Mouse (Mus musculus) embryonic facial prominence, embryonic 12.5 days (tissue): ENCODE data around the gene Kif5c. TPM values are rescaled to one million over a fixed set of nuclear protein-coding genes. Genes with fewer than 3 reads are reported as not detected.

ENCODE experiments used
- ATAC-seq: fragments of 200-750 bp; cut with Nextera tagmentation; 2 replicates; pipeline ENCODE4 v1.8.0; 2017; ENCODE audit not compliant: insufficient number of reproducible peaks, insufficient read depth, low FRiP score, low TSS enrichment
- H3K27ac ChIP-seq: fragments of 300-500 bp; sonication (generic); 2 replicates; pipeline ENCODE4 v1.5.1; 2016; ENCODE audit warnings: mild to moderate bottlenecking
- H3K27me3 ChIP-seq: fragments of 300-500 bp; sonication (generic); 2 replicates; pipeline ENCODE4 v1.6.1; 2016; ENCODE audit warnings: mild to moderate bottlenecking, moderate library complexity
- H3K36me3 ChIP-seq: fragments of 300-500 bp; sonication (generic); 2 replicates; pipeline ENCODE4 v1.6.1; 2016; ENCODE audit warnings: mild to moderate bottlenecking
- H3K4me1 ChIP-seq: fragments of 300-500 bp; sonication (generic); 2 replicates; pipeline ENCODE4 v1.6.1; 2016
- H3K4me2 ChIP-seq: fragments of 300-500 bp; sonication (generic); replicated peaks from 2 replicates; pipeline ENCODE4 v1.6.1; 2016; ENCODE audit warnings: mild to moderate bottlenecking, moderate library complexity
- H3K4me3 ChIP-seq: fragments of 300-500 bp; sonication (generic); 2 replicates; pipeline ENCODE4 v1.5.1; 2016; ENCODE audit warnings: mild to moderate bottlenecking
- H3K9ac ChIP-seq: fragments of 300-500 bp; sonication (generic); 2 replicates; pipeline ENCODE4 v1.6.1; 2016; ENCODE audit warnings: mild to moderate bottlenecking, moderate library complexity
- H3K9me3 ChIP-seq: fragments of 300-500 bp; sonication (generic); 2 replicates; pipeline ENCODE4 v1.6.1; 2016; ENCODE audit warnings: mild to moderate bottlenecking, moderate library complexity
- WGBS: fragments of 180-500 bp; shearing (Covaris S2); methylation state at CpG from one replicate; pipeline ENCODE4 v1.1.7; 2016; 5-methylcytosine and 5-hydroxymethylcytosine counted together
- polyA plus RNA-seq: library from polyadenylated mRNA; unstranded; fragments of >200 nt; fragmentation: Nextera tagmentation; extraction: Ambion mirVana; gene quantifications from 2 replicates; pipeline ENCODE4 v1.2.1, GENCODE M21; 2016

Kif5c gene
- polyA plus RNA-seq, 1 experiment from 2014 or later = 25.9 TPM

DNA sequence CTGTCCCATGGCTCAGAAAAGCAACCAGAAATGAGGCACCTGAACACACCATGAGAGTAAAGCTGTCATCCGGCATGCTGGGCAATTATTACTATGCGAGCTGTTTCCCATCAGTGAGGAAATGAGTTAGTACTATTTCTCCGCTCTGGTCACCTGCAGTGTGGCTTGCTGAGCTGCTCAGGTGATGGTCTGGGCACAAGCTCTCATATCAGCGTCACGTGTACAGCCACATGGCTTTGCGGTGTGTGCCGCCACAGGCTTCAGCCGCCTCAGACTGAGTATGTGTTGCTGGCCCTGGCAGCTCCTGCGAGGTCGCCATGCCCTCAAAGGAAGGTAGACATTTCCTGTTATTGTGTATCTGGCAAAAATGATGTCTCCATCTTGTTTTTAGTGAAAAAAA, 35.5 kb downstream of the Kif5c start:
- H3K27ac ChIP-seq = no peak overlapping the region
- ATAC-seq = no peak
- no peak overlapping the region for H3K4me2 ChIP-seq
- no peaks in the 10 kb centered on the region for H3K36me3 ChIP-seq
- peaks cover 8% of the 10 kb centered on the region; the same call in 1 of the 2 replicates for H3K4me1 ChIP-seq
- no peak overlapping the region for H3K4me3 ChIP-seq
- no peaks in the 10 kb centered on the region for H3K9me3 ChIP-seq
- no peak overlapping the region for H3K9ac ChIP-seq
- WGBS = 84% methylated on average over 10 of the region's 10 CpGs
- no peaks in the 10 kb centered on the region for H3K27me3 ChIP-seq

DNA sequence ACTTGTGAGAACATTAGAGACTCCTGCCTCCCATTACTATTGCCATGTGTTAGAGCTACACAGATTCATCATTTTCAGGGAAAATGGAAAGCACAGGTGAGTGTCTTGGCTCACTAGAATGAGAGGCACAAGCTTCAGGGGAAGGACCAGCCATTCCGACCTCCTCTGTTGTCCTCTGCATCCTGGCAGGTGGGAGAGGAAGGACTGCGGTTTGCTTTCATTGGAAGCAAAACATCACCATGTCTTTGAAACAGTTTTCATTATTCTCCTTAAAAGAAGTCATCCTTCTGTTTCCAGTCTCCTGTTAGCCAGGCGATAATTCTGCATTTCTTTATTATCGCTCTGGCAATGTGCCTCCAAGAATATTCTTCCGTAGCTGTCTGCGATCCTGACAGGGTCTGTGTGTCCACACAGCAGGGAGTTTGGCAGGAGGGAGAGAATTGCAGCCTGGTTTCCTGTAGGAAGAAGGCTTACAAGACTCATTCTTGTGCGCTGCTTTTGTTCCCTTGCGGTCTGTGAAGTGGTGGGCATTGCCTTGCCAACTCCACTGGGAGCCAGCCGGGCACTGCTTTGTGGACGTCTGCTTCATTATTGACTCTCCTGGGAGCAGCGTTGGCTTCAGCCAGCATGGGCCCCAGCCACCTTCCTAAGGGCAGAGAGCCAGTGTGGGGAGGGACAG, 36.2 kb downstream of the Kif5c start:
- H3K4me2 ChIP-seq = no peak overlapping the region
- no peaks in the 10 kb centered on the region for H3K36me3 ChIP-seq
- H3K4me3 ChIP-seq = no peak overlapping the region
- no peaks in the 10 kb centered on the region for H3K27me3 ChIP-seq
- WGBS = 79% methylated on average over 11 of the region's 11 CpGs
- peaks cover 13% of the 10 kb centered on the region; the same call in 1 of the 2 replicates for H3K4me1 ChIP-seq
- ATAC-seq = no peak
- no peak overlapping the region for H3K9ac ChIP-seq
- H3K27ac ChIP-seq = no peak overlapping the region
- no peaks in the 10 kb centered on the region for H3K9me3 ChIP-seq

DNA sequence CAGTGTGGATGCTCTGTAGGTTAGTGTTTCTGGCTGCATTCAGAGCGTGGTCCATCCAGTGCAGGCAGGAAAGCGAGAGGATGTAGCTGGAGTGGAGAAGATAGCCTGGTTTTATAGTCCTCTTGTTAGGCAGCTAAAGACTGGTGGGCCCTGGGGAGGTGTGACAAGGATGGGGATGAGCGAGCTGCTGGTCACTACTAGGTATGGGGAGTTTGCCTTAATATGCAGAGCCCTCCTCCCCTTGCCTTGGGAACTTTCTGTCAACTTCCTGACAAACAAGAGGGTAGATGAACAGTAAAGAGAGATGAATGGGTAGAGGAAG, 36.7 kb downstream of the Kif5c start:
- no peaks in the 10 kb centered on the region for H3K9me3 ChIP-seq
- H3K4me1 ChIP-seq = peaks cover 13% of the 10 kb centered on the region; the same call in 1 of the 2 replicates
- no peak overlapping the region for H3K27ac ChIP-seq
- no peak overlapping the region for H3K4me3 ChIP-seq
- H3K27me3 ChIP-seq = no peaks in the 10 kb centered on the region
- ATAC-seq = no peak
- H3K36me3 ChIP-seq = no peaks in the 10 kb centered on the region
- H3K9ac ChIP-seq = no peak overlapping the region
- whole genome bisulfite sequencing = 75% methylated on average over 3 of the region's 3 CpGs
- no peak overlapping the region for H3K4me2 ChIP-seq

DNA sequence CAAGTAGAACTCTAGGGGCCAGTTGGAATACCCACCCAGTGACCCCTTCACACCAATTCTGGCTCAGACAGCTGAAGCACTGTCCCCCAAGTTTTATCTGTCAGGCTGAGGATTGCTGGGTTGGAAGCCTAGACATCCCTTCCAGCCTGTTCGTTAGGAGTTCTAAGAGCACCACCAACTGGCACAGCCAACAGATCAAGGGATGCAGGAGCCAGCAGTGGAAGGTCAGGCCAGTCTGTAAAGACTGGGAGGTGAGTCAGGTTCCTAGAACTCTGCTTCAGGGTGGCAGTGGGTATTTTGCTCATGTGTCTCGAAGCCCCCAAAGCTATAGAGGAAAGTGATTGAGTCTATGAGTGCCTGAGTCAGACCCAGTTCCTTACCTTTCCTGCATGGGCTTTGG, 37.9 kb downstream of the Kif5c start:
- no peak for ATAC-seq
- Histone ChIP-seq H3K36me3 (no peaks in the 10 kb centered on the region), H3K4me1 (peaks cover 13% of the 10 kb centered on the region; the same call in 1 of the 2 replicates), H3K4me2 (no peak overlapping the region), H3K9ac (no peak overlapping the region), H3K27ac (no peak overlapping the region), H3K27me3 (no peaks in the 10 kb centered on the region), H3K4me3 (no peak overlapping the region), H3K9me3 (no peaks in the 10 kb centered on the region)
- 91% methylated on average over 2 of the region's 2 CpGs for WGBS

DNA sequence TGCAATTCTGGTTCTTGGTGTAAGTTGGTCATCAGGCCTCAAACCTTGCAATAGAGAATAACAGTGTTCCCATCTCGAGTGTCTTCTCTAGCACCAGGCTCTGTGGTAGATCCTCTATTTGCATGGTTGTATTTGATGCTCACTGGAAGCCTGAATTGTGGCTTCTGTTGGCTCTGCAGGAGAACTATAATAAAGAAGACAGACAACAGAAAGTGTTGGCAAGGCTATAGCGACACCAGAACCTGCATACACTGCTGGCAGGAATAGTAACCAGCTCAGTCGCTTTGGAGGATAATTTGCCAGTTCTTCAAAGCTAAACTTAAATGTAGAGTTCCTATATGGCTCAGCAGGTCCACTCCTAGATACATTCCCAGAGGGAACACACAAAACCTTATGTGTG, 38.6 kb downstream of the Kif5c start:
- H3K9me3 ChIP-seq = no peaks in the 10 kb centered on the region
- H3K4me2 ChIP-seq = no peak overlapping the region
- ATAC-seq = no peak
- H3K27ac ChIP-seq = no peak overlapping the region
- no peaks in the 10 kb centered on the region for H3K36me3 ChIP-seq
- no peak overlapping the region for H3K4me3 ChIP-seq
- H3K27me3 ChIP-seq = no peaks in the 10 kb centered on the region
- 83% methylated on average over 3 of the region's 3 CpGs for WGBS
- H3K9ac ChIP-seq = no peak overlapping the region
- peaks cover 13% of the 10 kb centered on the region; the same call in 1 of the 2 replicates for H3K4me1 ChIP-seq

DNA sequence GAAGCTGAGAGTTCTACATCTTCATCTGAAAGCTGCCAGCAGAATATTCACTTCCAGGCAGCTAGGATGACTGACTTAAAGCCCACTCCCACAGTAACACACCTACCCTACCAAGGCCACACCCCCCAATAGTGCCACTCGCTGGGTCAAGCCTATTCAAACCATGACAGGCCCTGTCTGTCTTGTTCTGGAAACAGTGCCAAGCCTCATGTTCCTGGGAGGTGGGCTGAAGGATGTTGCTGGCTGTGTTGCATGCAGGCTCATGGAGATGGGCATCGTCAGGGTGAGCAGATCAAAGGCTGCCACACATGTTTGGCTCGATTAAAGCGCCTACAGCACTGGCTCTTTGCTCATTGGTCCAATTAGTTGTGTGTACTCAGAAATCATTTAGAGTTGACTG, 39.9 kb downstream of the Kif5c start:
- 74% methylated on average over 4 of the region's 4 CpGs for WGBS
- no peak for ATAC-seq

DNA sequence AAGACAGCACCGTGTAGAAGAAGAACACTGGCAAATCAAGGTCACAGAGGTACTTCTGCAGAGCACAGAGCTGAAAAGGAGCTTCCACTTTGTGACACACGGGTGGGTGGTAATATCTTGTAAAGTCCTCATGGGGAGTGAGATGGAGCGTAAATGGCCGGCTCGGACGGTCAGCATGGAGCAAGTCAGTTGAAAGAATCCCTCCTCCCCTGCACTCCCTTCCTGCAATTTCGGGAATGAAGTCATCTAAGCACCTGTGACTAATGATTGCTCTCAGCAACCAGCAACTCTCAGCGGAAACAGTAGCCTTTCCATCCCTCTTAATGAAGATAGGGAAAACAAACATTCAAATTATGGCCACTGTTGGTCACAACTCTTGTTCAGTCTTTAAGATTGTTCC, 40.9 kb downstream of the Kif5c start:
- H3K4me3 ChIP-seq = no peak overlapping the region
- H3K9ac ChIP-seq = no peak overlapping the region
- WGBS = 51% methylated on average over 8 of the region's 8 CpGs
- no peak overlapping the region for H3K4me2 ChIP-seq
- H3K27me3 ChIP-seq = no peaks in the 10 kb centered on the region
- H3K4me1 ChIP-seq = peaks cover 13% of the 10 kb centered on the region; the same call in 1 of the 2 replicates
- H3K27ac ChIP-seq = no peak overlapping the region
- no peak for ATAC-seq
- H3K9me3 ChIP-seq = no peaks in the 10 kb centered on the region
- H3K36me3 ChIP-seq = no peaks in the 10 kb centered on the region

More for the DNA sequence above, 39.9 kb downstream of the Kif5c start:
- H3K36me3 ChIP-seq = no peaks in the 10 kb centered on the region
- no peak overlapping the region for H3K4me3 ChIP-seq
- no peak overlapping the region for H3K27ac ChIP-seq
- H3K27me3 ChIP-seq = no peaks in the 10 kb centered on the region
- H3K9me3 ChIP-seq = no peaks in the 10 kb centered on the region
- peaks cover 13% of the 10 kb centered on the region; the same call in 1 of the 2 replicates for H3K4me1 ChIP-seq
- H3K9ac ChIP-seq = no peak overlapping the region
- no peak overlapping the region for H3K4me2 ChIP-seq

DNA sequence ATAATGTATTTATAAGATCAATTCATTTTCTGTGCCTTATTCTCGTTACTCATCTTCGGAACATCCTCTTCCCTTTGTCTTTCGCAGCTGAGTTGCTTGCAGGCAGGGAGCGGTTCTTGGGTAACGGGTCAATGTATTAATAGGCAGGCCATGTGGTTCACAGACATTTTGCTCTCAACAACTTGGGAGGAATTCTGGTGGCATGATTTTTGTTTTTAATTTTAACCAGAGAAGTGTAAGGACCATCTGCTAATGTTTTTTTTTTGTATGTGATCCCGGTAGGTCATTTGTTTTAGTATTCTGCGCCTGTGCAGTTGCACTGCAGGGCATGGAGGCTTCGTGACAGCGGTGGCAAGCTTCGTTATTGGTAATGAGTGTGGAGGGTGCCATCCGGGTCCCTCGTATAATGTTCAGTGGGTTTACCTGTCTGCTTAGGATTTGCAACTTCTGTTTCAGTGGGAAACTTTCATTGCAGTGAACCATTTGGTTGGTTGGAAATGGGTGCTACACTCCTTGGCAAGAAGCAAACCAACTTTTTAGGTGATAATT, 41.4 kb downstream of the Kif5c start:
- Histone ChIP-seq H3K4me3 (no peak overlapping the region), H3K9ac (no peak overlapping the region), H3K9me3 (no peaks in the 10 kb centered on the region), H3K36me3 (no peaks in the 10 kb centered on the region), H3K4me2 (no peak overlapping the region), H3K27ac (no peak overlapping the region), H3K4me1 (peaks cover 13% of the 10 kb centered on the region; the same call in 1 of the 2 replicates), H3K27me3 (no peaks in the 10 kb centered on the region)
- WGBS = 79% methylated on average over 12 of the region's 12 CpGs
- no peak for ATAC-seq

DNA sequence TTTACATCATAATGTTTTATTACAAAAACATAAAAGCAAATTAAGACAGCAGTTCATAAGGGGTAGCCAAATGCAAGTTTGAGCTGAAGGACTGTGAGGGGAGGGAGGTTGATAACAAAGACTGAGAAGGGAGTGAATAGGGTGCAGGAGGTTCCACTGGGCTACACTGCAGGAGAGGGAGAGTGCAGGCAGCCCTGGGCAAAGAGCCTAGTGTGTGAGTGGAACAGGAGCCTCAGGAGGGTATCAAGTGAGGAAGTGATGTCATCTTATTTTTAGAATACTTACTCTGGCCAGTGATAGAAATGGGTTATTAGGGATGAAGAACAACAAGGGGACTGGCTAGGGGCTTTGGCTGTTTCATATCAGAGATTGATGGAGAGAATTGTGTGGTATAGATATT, 42.2 kb downstream of the Kif5c start:
- Histone ChIP-seq H3K4me1 (peaks cover 13% of the 10 kb centered on the region; the same call in 1 of the 2 replicates), H3K36me3 (no peaks in the 10 kb centered on the region), H3K4me2 (no peak overlapping the region), H3K4me3 (no peak overlapping the region), H3K9ac (no peak overlapping the region), H3K9me3 (no peaks in the 10 kb centered on the region), H3K27me3 (no peaks in the 10 kb centered on the region), H3K27ac (no peak overlapping the region)
- ATAC-seq = no peak

DNA sequence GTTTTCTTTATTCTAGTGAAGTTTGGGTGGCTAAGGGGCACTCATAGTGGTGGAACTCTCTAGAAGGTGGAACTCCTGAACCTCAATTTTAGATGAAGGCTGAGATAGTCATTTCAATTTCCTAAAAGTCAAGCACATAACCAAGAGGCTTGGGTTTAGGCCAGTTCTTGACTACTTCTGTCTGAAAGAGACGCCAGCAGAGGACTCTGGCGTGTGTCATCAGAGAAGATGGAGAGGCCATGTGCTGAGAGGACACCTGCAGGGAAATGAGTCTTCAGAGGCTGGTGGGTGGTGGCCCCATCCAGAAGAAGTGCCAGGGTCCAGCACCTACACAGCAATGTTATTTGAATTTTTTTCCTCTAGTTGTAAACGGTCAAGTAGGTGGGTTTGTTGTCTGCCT, 42.8 kb downstream of the Kif5c start:
- H3K4me1 ChIP-seq = peaks cover 13% of the 10 kb centered on the region; the same call in 1 of the 2 replicates
- no peak overlapping the region for H3K27ac ChIP-seq

DNA sequence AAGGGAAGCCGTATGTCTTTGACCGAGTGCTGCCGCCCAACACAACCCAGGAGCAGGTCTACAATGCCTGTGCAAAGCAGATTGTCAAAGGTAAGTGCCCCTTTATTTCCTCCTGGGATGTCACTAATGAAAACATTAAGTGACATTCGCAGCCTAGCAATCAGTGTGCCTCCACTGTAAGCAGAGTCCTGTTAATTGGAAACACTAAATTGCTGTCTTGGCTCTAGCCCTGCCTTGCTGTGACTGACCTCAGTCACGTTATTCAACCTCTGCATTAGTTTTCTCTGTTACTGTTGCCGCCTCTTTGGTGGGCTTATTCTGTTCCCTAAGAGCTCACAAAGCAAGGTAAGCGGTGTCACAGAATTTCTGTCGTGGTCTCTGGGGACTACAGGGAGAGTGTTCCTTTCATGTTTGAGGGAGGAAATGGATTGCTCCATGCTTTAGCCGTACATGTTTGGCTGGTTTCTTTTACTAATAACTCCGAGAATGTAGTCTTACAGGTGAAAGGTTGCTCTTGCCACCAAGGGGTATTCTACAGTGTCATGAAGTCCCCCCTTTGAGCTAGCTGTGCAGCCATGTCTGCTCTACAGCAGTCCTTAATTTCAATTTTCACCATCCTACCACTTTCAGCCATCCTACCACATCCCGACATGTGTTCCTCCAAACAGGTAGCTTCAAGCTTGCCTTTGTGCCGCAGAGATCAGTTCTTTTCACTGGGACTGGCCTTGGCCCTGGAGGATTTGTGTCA, 52.8 kb downstream of the Kif5c start:
- Histone ChIP-seq H3K4me1 (peaks cover 20% of the 10 kb centered on the region), H3K9ac (no peak overlapping the region), H3K4me3 (no peak overlapping the region), H3K9me3 (no peaks in the 10 kb centered on the region), H3K36me3 (no peaks in the 10 kb centered on the region), H3K27me3 (no peaks in the 10 kb centered on the region), H3K27ac (no peak overlapping the region), H3K4me2 (no peak overlapping the region)
- 48% methylated on average over 12 of the region's 12 CpGs for WGBS
- no peak for ATAC-seq

More for the DNA sequence above, 42.8 kb downstream of the Kif5c start:
- no peak overlapping the region for H3K9ac ChIP-seq
- no peak overlapping the region for H3K4me2 ChIP-seq
- no peaks in the 10 kb centered on the region for H3K36me3 ChIP-seq
- no peak overlapping the region for H3K4me3 ChIP-seq
- ATAC-seq = no peak
- H3K27me3 ChIP-seq = no peaks in the 10 kb centered on the region
- no peaks in the 10 kb centered on the region for H3K9me3 ChIP-seq
- WGBS = 91% methylated on average over 3 of the region's 3 CpGs

DNA sequence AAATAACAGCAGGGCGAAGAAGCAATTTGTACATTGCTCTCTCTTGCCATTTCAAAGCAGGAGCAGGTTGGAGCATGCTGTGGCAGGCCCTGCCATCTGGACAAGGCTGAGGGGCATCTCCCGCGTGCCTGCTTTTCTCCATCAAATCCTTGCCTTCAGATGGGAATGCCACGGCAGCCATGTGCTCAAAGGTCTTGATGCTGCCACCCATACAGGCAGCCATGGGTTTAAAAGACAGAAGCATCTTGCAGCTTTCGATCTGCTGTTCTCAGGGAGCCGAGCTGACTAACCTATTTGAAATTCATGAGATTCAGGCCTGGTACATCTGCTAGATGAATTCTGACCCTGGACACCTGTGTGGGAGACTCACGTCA, 53.4 kb downstream of the Kif5c start:
- 75% methylated on average over 7 of the region's 7 CpGs for WGBS
- Histone ChIP-seq H3K4me2 (no peak overlapping the region), H3K27me3 (no peaks in the 10 kb centered on the region), H3K9me3 (no peaks in the 10 kb centered on the region), H3K4me3 (no peak overlapping the region), H3K36me3 (0 out of 2 replicates have a peak, but pooled peaks cover 4% of the 10 kb centered on the region), H3K4me1 (peaks cover 20% of the 10 kb centered on the region), H3K9ac (no peak overlapping the region), H3K27ac (no peak overlapping the region)
- no peak for ATAC-seq
